In the genomic region with DNA sequence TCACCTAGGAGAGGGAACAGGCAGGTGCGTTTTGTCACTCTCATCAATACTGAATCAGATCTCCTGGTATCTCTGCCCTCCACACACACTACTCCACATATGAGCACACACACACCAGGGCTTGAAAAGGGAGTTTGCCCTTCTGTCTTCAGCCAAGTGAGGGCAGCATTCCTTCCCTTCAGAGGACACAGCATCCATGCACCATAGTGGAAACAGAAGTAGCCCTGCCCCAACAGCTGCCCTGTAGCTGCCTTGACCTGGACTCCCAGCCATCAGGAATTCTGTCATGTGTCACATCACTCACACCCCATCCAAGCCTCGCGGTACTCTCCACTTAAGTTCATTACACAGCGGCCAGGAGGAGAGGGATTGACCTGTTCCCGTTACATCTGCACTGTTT, we compare ENCODE assay signal across 22 mouse cellular contexts. TPM values are rescaled to one million over a fixed set of nuclear protein-coding genes. Genes with fewer than 3 reads are reported as not detected.
DNase-seq lines count a peak whose midpoint lies in the region; ATAC-seq and TF ChIP-seq lines count a peak whose summit lies in the region.
"Had no signal": no experiment of that assay in that cellular context is flagged by ENCODE, and none has a peak within 500 bp of the region (broad histone marks: within the 10 kb centered on the region; RNA-seq: fewer than 3 reads in every experiment).

No protein-coding gene starts in this region.

- no peaks in the 10 kb centered on the region for H3K36me3 ChIP-seq in intestine, postnatal 0 days (ENCODE audit: control insufficient read depth, insufficient read depth)
- H3K36me3 ChIP-seq in intestine, embryonic 15.5 days: no peaks in the 10 kb centered on the region
- H3K36me3 ChIP-seq: embryonic facial prominence, embryonic 13.5 days; G1E; heart, embryonic 13.5 days; neural tube, embryonic 13.5 days had no signal

- peak; percentile 60 for TF ChIP-seq CTCF in intestine, postnatal 0 days (IDR thresholded peaks at IDR 0.05; ENCODE audit: low read depth)

- no peaks in the 10 kb centered on the region for H3K27me3 ChIP-seq in intestine, postnatal 0 days (replicated peaks; ENCODE audit: control insufficient read depth, insufficient read depth, low read length)
- no peaks in the 10 kb centered on the region for H3K27me3 ChIP-seq in intestine, embryonic 15.5 days (replicated peaks)
- H3K27me3 ChIP-seq: embryonic facial prominence, embryonic 13.5 days; heart, embryonic 13.5 days; neural tube, embryonic 13.5 days had no signal

- no peak overlapping the region for H3K9ac ChIP-seq in intestine, postnatal 0 days (ENCODE audit: low read depth, low read length)
- H3K9ac ChIP-seq in intestine, embryonic 15.5 days: no peak overlapping the region
- H3K9ac ChIP-seq: embryonic facial prominence, embryonic 13.5 days; heart, embryonic 13.5 days; neural tube, embryonic 13.5 days had no signal

- H3K4me1 ChIP-seq in intestine, postnatal 0 days (replicated peaks; ENCODE audit: control insufficient read depth, insufficient read depth, low read length): peaks cover 4% of the 10 kb centered on the region; the same call in 1 of the 2 replicates
- peaks cover 45% of the 10 kb centered on the region for H3K4me1 ChIP-seq in intestine, embryonic 15.5 days (replicated peaks)

- no peak overlapping the region for H3K4me2 ChIP-seq in intestine, postnatal 0 days (replicated peaks; ENCODE audit: low read depth)
- no peak overlapping the region for H3K4me2 ChIP-seq in intestine, embryonic 15.5 days (replicated peaks)
- H3K4me2 ChIP-seq: embryonic facial prominence, embryonic 13.5 days; heart, embryonic 13.5 days; neural tube, embryonic 13.5 days had no signal

- no peaks in the 10 kb centered on the region for H3K9me3 ChIP-seq in intestine, postnatal 0 days (ENCODE audit: control insufficient read depth)
- H3K9me3 ChIP-seq in intestine, embryonic 15.5 days: no peaks in the 10 kb centered on the region
- H3K9me3 ChIP-seq: embryonic facial prominence, embryonic 13.5 days; heart, embryonic 13.5 days; neural tube, embryonic 13.5 days had no signal

- no peak overlapping the region for H3K27ac ChIP-seq in intestine, postnatal 0 days (ENCODE audit: low read depth, low read length)
- H3K27ac ChIP-seq in intestine, embryonic 15.5 days: no peak overlapping the region
- H3K27ac ChIP-seq: embryonic facial prominence, embryonic 13.5 days; gastrocnemius, adult 2 months; heart, embryonic 13.5 days; neural tube, embryonic 13.5 days had no signal

- DNase-seq in adrenal gland, postnatal 36 days: peak; percentile 44 to 45
- no peak for DNase-seq in adrenal gland, postnatal 4 days (ENCODE audit: low spot score in 2 of 2)
- DNase-seq in 3T3-L1 (ENCODE audit: low read depth, low spot score): peak; percentile 43
- DNase-seq in embryo, embryonic 11 days: peak; percentile 45
- no peak for DNase-seq in ovary, postnatal 36 days (ENCODE audit: low spot score)
- DNase-seq in urinary bladder, postnatal 14 days (ENCODE audit: low spot score): no peak
- DNase-seq: B cell, adult 2 months; cerebellum, adult 9-11 months; gastrocnemius, adult 2 months; left cerebral cortex, postnatal 4 days; right cerebral cortex, adult 18-20 months; thymus, adult 18-20 months had no signal

- no peak for ATAC-seq in intestine, postnatal 0 days
- no peak for ATAC-seq in intestine, embryonic 15.5 days
- ATAC-seq: forebrain, embryonic 14.5 days; hindbrain, embryonic 16.5 days had no signal

- H3K4me3 ChIP-seq in intestine, postnatal 0 days (ENCODE audit: low read depth, low read length): no peak overlapping the region
- H3K4me3 ChIP-seq in intestine, embryonic 15.5 days (replicated peaks): no peak overlapping the region
- H3K4me3 ChIP-seq: embryonic facial prominence, embryonic 13.5 days; gastrocnemius, adult 2 months; heart, embryonic 13.5 days; neural tube, embryonic 13.5 days had no signal

- 85% methylated on average over 5 of the region's 5 CpGs for WGBS in intestine, postnatal 0 days
- 91% methylated on average over 5 of the region's 5 CpGs for WGBS in intestine, embryonic 15.5 days

RNA-seq across cellular contexts. Expression of a gene that starts 29.8 kb away (rescaled TPM):
- total RNA-seq in adrenal gland, postnatal 36 days (2021): not detected
- 10 to 100 TPM in 1 of 2 experiments, under 1 TPM in 1; 0.98 to 24.8 TPM for total RNA-seq in adrenal gland, postnatal 4 days (2021)
- 48.8 and 59.0 TPM in 2 replicates for polyA plus RNA-seq in intestine, postnatal 0 days (2015; fragmentation: Nextera tagmentation; extraction: Ambion mirVana)
- 12.4 and 13.2 TPM in 2 replicates for polyA plus RNA-seq in intestine, embryonic 15.5 days (2015; fragmentation: Nextera tagmentation; extraction: Ambion mirVana)
- total RNA-seq: gastrocnemius, adult 2 months; layer of hippocampus, postnatal 14 days; left cerebral cortex, postnatal 4 days; megakaryocyte progenitor cell, adult 5-6 weeks had no signal
- polyA plus RNA-seq: embryonic facial prominence, embryonic 13.5 days; forebrain, embryonic 14.5 days; G1E; hindbrain, embryonic 16.5 days; neural tube, embryonic 13.5 days had no signal

RNA-seq across cellular contexts. Expression of a gene that starts 31.2 kb away (rescaled TPM):
- total RNA-seq in adrenal gland, postnatal 36 days (2021): 10 to 100 TPM; 33.1 to 50.2 TPM
- total RNA-seq in adrenal gland, postnatal 4 days (2021): 10 to 100 TPM; 52.0 to 53.4 TPM
- 101 and 105 TPM in 2 replicates for polyA plus RNA-seq in intestine, postnatal 0 days (2015; fragmentation: Nextera tagmentation; extraction: Ambion mirVana)
- polyA plus RNA-seq in intestine, embryonic 15.5 days (2015; fragmentation: Nextera tagmentation; extraction: Ambion mirVana): 120 and 123 TPM in 2 replicates
- total RNA-seq: G1E had no signal

RNA-seq across cellular contexts. Expression of a gene that starts 55.8 kb away (rescaled TPM):
- 1 to 10 TPM; 2.0 to 5.5 TPM for total RNA-seq in adrenal gland, postnatal 36 days (2021)
- total RNA-seq in adrenal gland, postnatal 4 days (2021): 1 to 10 TPM; 7.1 to 8.3 TPM
- 3.7 and 4.0 TPM in 2 replicates for polyA plus RNA-seq in intestine, postnatal 0 days (2015; fragmentation: Nextera tagmentation; extraction: Ambion mirVana)
- 1.2 and 2.1 TPM in 2 replicates for polyA plus RNA-seq in intestine, embryonic 15.5 days (2015; fragmentation: Nextera tagmentation; extraction: Ambion mirVana)
- total RNA-seq: gastrocnemius, adult 2 months had no signal
- polyA plus RNA-seq: G1E had no signal

Comparison
In these comparisons a context has a peak if more than half of its experiments do, and no peak if none do; other contexts are left out.
1. DNase-seq: peak in adrenal gland, postnatal 36 days (2 of 2), 3T3-L1 (single experiment) and embryo, embryonic 11 days (single experiment); none in adrenal gland, postnatal 4 days (0 of 2), ovary, postnatal 36 days (single experiment) and urinary bladder, postnatal 14 days (single experiment).